Mouse (Mus musculus) olfactory bulb, adult 2 months (tissue): ENCODE measurements around the gene Ifi203. TPM values are rescaled to one million over a fixed set of nuclear protein-coding genes. Genes with fewer than 3 reads are reported as not detected.
"Not testable (repeated sequence)": the region's sequence is repeated elsewhere in the genome, so short reads cannot be mapped to it uniquely, and the experiment has no call there.

ENCODE experiments used
- H3K27ac ChIP-seq: fragments of 200-500 bp; 2 replicates; pipeline ENCODE4 v1.5.1; 2012; ENCODE audit warnings: low read depth, low read length; ENCODE audit not compliant: insufficient read depth
- H3K4me1 ChIP-seq: fragments of 200-500 bp; 2 replicates; pipeline ENCODE4 v1.6.1; 2012; ENCODE audit warnings: low read length; ENCODE audit not compliant: control insufficient read depth, insufficient read depth
- H3K4me3 ChIP-seq: fragments of 200-500 bp; 2 replicates; pipeline ENCODE4 v1.5.1; 2012; ENCODE audit warnings: mild to moderate bottlenecking, low read depth, low read length, moderate library complexity; ENCODE audit not compliant: insufficient read depth
- CTCF ChIP-seq: fragments of 200-500 bp; IDR thresholded peaks from 2 replicates; pipeline ENCODE4 v1.5.1; 2012; ENCODE audit warnings: low read depth, mild to moderate bottlenecking, low read length, moderate library complexity; ENCODE audit not compliant: insufficient read depth
- POLR2A ChIP-seq: fragments of 200-500 bp; IDR thresholded peaks from 2 replicates; pipeline ENCODE4 v1.6.1; 2012; ENCODE audit warnings: mild to moderate bottlenecking, low read depth, low read length, moderate library complexity; ENCODE audit not compliant: insufficient read depth
- WGBS: fragments of 180-500 bp; shearing (Covaris S2); methylation state at CpG from one replicate; pipeline ENCODE4 v1.1.7; 2018; 5-methylcytosine and 5-hydroxymethylcytosine counted together
- polyA plus RNA-seq: library from polyadenylated mRNA; stranded (reverse); fragments of >200 nt; gene quantifications from 2 replicates; pipeline ENCODE4 v1.2.4, GENCODE M21; 2012; ENCODE audit warnings: low replicate concordance; ENCODE audit not compliant: missing spikeins, insufficient read depth, insufficient read length

The Ifi203 gene
- not detected in 2 replicates for polyA plus RNA-seq

- WGBS: 53% methylated on average over 3 of the region's 3 CpGs
- not testable (repeated sequence) for H3K4me1 ChIP-seq, H3K27ac ChIP-seq, H3K4me3 ChIP-seq
Measured at GRCm38 (mm10) chr1:173941924-173942779, at the start of gene Ifi203, which contains the start of gene Mndal. Ifi203 (minus strand) TSS chr1:173942672. Mndal (minus strand) TSS chr1:173942491.

DNA sequence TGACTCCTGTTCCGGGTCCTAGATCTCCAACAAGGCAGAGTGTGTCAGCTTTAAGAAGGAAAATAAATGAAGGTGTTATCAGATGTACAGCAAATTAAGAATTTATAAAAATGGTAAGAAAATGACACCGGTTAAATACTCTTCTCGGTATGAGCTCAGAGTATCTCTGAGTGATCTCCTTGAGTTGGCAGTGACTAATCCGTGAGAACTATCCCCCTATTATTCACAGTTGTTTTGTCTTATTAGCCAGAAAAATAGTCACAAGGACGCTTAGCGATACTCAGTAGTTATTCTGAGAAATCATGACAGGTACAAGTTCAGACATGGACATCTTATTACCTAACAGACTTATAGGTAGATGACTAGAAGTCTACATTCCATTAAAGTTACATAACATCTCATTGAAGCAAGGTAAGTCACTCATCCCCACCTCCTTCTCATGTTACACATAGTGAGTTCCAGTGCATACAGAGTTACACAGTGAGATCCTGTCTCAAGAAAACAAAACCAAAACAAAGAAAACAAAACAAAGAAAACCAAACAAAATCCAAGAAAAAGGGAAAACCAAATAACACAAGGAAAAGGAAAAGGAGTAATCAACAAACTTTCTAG lies 40.3 kb upstream of the Ifi203 start, which contains the start of gene Ifi202b:
TSS of gene Ifi202b (minus strand) at position 51 of the 612 bp plus-strand sequence.
- WGBS: 89% methylated on average over 6 of the region's 6 CpGs
- not testable (repeated sequence) for H3K4me1 ChIP-seq, H3K4me3 ChIP-seq, H3K27ac ChIP-seq

DNA sequence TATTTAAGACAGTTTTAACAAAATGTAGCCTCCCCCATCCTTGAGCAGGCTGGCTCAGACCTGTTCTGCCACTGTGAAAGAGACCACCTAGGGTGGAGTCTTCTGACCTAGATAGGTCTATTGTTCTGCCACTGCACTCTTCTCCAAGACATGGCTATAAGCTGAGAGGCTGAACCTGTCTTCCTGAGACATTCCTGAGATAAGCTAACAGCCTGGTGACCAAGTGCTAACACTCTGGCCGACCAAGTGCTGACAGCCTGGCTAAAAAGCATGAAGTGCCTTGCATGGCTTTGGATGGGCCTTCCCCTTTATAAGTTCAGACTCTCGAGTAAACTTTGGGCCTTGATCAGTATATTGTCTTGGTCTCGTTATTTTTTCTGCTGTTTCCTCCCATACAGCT lies 38.6 kb upstream of the Ifi203 start:
- H3K4me1 ChIP-seq, H3K4me3 ChIP-seq, H3K27ac ChIP-seq: not testable (repeated sequence)
- 35% methylated on average over 3 of the region's 3 CpGs for WGBS

DNA sequence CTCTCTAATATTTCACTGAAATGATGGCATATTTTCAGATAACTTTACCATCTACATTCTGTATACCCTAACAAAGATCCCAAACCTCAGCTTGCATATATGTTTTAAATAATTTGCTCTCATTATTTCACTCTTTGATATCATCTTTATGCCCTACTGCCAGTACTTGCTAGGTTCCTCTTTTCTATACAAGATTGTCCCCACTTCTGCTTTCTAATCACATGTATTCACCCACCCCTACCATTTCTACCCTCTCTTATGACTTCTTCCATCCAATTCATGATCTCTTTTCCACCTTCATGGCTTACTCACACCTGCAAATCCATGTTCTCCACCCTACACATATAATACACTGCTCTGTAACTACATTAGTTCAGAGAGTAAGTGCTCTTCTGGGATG lies 35.1 kb upstream of the Ifi203 start:
- Histone ChIP-seq H3K4me3 (no peak overlapping the region), H3K27ac (no peak overlapping the region), H3K4me1 (no peaks in the 10 kb centered on the region)
- TF ChIP-seq POLR2A (no peak), CTCF (no peak)

DNA sequence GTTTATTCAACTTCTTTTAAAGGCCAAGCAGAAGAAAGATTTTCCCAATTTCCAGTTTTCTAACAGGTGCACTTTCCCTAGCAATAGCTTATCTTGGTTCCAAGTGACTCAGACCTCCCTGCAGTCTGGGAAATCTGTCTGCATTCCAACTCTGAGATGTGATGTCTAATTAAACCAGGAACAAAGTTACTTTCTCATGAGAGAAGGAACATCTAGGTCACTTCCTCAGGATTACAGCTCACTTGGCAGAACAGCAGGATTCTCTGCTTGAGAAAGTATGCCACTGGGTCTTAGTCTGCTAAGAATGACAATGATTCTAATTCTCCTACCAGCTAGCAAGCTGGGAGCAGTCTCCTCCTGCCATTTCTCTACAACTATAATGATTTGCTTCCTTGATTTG lies 30.6 kb upstream of the Ifi203 start:
- Histone ChIP-seq H3K4me1 (no peaks in the 10 kb centered on the region), H3K27ac (no peak overlapping the region), H3K4me3 (no peak overlapping the region)
- TF ChIP-seq CTCF (no peak), POLR2A (no peak)

DNA sequence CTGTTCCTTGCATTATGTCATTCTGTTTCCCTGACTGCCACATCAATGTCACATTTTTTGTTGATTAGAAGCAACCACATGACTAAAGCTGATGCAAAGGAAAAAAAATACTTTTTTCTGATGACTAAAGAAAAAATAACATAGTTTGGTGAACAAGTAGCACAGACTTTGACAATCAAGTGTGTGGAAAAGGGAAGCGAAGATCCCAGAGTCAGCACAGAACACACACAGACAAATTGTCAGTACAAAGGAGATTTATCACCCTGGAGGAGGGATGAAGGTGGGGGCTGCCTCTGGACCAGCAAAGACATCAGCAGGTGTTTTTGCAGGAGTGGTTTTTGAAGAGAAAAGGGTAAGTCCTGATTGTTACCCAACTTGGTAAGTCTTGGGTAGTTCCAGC lies 19.0 kb upstream of the Ifi203 start:
- H3K4me3 ChIP-seq, H3K27ac ChIP-seq, H3K4me1 ChIP-seq: not testable (repeated sequence)
- WGBS: 90% methylated on average over 1 of the region's 1 CpGs

- not testable (repeated sequence) for H3K27ac ChIP-seq, H3K4me1 ChIP-seq, H3K4me3 ChIP-seq
- WGBS: 68% methylated on average over 3 of the region's 3 CpGs
Measured at GRCm38 (mm10) chr1:173959998-173960397, 17.5 kb upstream of the Ifi203 start.

DNA sequence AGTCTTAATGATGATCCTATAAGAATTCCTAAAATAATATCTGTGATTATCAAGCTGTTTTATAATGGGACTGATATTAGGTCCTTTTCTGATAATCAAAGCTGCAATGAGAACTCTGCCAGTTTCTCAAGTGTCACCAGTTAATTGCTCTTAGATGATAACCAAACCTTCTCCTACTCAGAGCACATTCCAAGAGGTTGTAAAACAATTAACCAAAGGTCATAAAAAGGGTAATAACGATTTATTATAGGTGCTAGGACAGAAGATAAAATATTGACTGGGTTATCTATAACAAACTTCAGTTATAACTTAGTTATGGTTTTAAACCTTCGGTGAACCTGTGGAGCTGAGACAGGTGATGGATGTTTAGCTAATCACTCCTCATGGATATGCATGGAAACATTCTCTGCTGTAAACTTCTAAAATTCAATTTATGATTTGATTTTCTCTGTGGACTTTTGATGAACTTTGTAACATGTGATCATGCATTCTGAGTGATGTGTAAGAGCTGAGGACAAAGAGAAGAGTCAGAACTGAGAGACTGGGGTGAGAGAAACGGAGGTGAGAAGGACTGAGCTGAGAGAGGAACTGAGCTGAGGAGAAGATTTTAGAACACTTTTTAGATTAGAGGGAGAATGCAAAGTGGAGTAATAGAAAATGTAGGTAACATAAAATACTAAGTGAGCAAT lies 13.5 kb upstream of the Ifi203 start:
- H3K4me1 ChIP-seq, H3K4me3 ChIP-seq, H3K27ac ChIP-seq: not testable (repeated sequence)
- 81% methylated on average over 3 of the region's 3 CpGs for WGBS

DNA sequence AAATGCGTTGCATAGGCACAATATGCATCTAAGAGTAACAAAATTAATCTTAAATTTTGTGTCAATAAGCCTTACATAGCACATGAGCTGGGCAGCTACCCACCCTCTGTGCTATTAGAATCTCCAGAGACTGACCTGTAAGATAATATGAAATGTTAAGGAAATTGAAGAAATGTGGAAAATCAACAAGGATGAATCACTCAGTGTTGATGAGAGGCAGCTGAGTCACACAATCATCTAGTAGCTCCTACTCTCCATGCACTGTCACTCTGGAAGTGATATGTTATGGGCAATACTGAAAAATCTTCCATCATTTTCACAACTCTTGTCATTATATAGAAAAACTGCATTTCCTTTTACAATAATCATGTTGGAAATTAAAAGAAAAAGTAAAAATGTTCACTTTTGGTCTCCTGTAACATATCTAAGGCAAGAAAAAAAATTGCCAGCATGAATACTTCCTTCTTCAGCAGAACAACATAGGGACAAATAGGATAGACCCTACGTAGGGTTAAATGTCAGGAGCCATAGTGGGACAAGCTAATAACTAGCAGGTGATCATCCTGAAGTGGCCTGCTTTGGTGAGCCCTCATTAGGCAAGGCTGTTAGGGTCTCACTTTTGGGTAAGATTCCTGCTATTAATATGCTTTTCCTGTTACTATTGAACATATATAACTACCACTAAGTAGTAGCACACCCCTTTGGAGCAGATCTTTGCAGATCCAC lies 12.8 kb upstream of the Ifi203 start:
- TF ChIP-seq POLR2A: no peak
- no peak for TF ChIP-seq CTCF
- 91% methylated on average over 2 of the region's 2 CpGs for WGBS

More for the DNA sequence above, 12.8 kb upstream of the Ifi203 start:
- no peak overlapping the region for H3K27ac ChIP-seq
- no peaks in the 10 kb centered on the region for H3K4me1 ChIP-seq
- H3K4me3 ChIP-seq: no peak overlapping the region
